Mouse (Mus musculus): ENCODE measurements at regions not wholly inside any gene's neighbourhood (a gene's known extent, or its start where the extent isn't known, plus 50 kb on each side); places are given as distances from the start of the nearest gene placed in this dataset.

DNA sequence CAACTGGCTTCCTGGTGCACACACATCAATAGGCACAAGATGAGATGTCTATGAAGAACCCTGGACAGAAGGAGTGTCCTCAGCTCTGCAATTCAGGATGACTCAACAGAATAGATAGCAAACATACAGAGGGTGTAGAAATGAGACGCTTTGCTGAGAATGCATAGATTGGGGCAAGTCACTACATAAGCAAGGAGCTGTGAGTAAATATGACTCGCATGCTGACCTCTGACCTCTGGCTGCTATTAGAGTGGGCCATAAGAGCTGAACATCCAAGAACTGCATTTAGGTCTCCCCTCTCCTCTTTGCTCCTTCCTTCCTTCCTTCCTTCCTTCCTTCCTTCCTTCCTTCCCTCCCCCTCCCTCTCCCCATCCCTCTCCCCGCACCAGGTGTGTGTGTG is 221.0 kb upstream of the Foxq1 start:
- DNase-seq (ENCODE audit: low spot score), result no peak

DNA sequence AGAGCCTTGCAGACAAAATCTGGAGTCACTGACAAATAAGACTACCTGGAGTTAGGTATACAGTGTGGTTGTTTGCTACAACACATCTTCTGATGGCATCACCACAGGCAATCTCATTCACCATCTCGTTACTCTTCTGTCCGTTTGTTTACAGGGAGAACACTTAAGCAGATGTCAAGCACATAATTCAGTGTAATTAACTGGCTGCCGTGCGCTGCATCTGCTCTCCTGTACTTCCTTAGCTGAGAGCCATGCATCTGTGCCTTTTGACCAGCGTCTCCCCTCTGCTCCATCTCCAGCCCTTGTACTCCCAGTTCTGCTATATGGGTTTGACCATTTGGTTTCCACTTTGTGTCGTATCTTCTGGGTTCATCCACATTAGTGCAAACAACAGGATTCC is 218.3 kb upstream of the Foxq1 start:
- no peak for DNase-seq (ENCODE audit: low spot score)

DNA sequence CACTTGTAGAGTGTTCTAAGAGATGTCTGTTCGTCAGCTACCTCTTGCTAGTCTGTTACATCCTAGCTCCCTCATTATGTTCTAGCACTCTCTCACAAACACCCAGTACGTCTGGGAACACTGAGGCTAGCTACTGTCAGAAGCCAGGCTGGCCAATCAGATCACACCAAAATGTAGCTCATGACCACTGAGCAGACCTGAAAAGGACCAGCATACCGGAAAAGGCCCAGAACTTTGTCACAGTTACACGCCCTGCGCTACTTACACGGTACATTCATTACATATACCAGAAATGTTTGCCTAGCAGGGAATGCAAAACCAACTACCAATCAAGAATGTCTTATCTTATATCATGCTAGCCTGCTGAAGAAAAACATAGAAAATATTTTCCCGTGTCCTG is 216.5 kb upstream of the Foxq1 start:
- no peak for DNase-seq (ENCODE audit: low spot score)

DNA sequence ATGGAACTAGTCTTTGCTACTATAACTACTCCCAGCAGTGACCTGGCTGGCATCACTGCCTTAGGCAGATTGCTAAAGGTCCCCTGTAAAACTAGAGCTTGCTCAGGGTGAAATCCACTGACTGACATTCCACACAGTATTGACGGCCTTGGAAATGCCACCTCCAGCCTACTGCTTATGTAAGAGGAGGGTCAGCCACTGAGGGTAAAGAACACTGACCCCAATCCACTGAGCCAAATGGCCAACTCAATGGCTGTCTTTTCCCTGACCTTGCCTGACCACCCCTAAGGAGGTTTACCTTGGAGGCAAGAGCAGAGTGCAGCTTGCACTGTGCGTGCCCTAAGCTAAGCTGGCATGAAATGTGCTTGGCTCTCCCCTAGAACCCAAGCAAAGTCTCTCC is 216.0 kb upstream of the Foxq1 start:
- DNase-seq (ENCODE audit: low spot score), result no peak

DNA sequence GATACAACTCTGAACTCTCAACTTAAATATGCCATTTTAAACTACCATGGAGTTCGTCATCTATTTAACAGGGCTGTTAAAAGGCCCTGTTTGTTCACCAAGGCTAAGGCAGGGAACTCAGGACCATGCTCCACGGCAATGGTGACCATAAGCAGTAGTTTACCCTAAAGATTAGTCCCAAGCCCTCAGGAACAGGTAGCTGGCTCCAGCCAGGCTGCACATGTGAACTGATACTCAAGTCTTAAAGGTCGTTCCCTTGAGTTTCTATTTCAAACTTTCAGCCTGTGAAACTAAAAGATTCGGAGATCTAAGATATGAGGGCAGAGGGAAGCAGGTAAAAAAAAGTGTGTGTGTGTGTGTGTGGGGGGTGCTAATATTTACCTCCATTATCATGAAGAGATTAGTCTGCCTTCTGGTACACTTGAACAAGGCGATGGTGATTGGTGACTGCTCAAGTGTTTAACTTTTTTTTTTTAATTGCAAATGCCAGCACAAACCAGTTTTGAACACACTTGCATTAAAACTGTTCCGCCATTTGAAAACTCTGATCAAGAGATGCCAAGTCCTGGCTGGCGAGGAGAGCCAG is 215.5 kb upstream of the Foxq1 start:
- DNase-seq (ENCODE audit: low spot score), result no peak

DNA sequence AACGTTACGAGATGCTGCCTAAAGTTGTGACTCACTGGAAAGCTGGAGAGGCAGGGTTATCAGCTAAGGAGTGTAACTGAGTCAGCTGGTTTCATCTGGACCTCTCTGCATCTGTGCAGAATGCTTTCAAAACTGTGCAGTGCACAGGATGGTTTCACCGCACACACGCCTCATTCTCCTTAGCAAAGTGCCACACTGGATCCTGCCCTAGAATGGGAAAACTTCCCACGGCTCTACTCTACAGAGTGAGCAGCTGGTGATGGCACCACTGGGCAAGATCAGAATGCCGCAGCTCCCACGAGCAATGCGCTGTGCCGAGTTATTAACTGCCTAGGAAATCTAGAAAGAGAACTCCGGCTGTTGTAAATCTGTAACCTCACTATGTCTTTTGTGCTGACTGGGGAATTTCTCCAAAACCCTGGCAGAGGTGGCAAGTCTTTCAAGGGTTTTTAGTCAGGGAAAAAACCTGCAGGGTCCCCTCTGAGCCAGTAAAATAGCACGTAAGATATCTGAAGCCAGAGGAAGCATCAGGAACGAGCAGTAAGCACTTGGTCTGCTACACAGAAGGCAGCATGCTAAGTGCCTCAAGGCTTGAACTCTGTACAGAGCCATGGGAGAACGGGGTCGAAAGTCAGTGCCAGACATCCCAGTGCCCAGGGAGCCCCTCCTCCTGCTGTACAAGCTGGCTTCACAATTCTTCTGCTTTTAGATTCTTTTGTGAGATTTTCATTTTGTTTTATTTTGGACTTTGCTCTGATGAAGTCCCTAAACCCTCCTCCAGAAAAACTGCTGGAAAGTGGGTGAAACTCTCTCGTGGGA is 214.4 kb upstream of the Foxq1 start:
- no peak for DNase-seq (ENCODE audit: low spot score)

DNA sequence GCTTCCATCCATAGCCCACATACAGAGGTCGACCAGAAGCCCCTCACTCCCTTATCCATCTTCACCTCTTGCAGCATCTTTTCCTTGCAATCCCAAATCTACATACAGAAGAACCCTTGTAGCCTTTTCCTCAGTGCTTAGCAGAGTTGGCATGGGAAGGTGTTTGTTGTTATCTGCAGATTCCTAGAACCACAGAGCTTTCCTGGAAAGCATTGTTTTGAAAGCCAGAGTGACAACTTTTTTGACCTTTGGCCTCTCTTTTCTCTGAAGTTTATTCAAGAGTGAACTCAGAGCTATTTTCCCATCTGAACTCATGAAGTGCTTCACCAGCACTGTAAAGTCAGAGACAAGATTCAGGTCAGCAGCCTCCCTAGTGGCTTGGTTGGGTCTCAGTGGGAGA is 209.7 kb upstream of the Foxq1 start:
- DNase-seq (ENCODE audit: low spot score), result no peak

DNA sequence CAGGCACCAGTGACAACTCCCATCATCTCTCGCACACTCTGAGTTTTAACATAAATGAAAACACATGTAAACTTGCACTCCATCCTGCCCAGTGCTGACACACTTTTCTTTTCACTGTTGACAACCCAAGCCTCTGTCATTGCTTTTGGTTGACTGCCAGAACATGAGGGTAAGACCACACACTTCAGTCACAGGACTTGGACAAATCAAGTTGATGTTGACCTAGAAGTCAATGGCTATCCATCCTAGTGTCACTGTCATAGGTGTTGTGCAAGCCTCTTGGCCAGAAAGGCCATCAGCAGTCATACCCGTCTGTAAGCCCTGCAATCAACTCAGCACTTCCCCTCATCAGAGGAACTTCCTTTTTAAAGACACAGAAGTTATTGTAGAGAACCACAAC is 208.9 kb upstream of the Foxq1 start:
- no peak for DNase-seq (ENCODE audit: low spot score)

DNA sequence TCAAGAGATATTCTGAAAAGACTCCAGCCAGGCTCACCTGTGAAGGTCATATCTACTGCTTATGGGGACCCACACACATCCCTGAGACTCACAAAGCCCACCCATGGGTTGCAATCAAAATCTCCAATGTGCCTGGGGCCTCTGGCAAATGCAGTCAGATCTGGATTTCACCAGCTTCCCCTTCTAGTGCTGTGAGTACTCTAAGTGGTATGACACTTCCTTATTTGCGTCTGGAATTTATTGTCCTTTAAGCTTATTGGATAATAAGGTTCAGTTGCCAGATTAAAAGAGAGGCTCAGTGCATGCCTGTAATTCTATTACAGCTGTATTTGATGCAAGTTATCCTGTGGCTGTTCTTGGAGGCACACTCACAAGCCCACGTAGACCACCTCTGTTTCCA is 206.3 kb upstream of the Foxq1 start:
- no peak for DNase-seq (ENCODE audit: low spot score)

DNA sequence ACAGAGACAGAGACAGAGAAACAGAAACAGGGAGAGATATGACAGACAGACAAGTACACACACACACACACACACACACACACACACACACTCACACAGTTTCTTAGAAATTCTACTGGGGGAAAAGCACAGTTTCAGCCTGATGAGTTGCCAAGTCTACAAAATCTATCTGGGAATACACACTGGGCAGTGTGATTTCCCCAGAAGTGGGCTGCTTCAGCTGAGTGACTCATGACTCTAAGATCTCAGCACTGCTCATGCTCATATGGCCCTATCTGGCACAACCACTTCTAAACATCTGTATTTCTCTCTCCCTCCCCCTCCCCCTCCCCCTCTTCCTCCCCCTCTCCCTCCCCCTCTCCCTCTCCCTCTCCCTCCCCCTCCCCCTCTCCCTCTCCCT is 204.5 kb upstream of the Foxq1 start:
- DNase-seq (ENCODE audit: low spot score), result no peak

DNA sequence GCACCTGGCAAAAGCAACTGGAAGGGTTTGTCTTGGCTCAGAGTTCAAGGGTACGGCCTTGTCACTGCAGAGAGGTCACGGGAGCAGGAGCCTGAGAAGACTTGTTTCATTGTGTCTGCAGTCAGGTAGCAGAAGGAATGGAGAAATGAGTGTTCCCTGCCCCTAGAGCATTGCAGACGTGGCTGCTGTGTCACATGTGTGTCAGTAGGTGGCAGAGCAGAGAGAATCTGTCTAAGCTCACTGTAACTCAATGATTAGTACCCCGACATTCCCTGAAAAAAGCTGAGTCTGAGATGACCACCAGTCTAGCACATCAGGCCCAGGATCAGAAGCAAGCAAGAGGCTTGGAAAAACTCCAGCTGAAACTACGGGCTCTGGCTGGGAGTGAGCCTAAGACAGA is 203.1 kb upstream of the Foxq1 start:
- DNase-seq (ENCODE audit: low spot score), result no peak

DNA sequence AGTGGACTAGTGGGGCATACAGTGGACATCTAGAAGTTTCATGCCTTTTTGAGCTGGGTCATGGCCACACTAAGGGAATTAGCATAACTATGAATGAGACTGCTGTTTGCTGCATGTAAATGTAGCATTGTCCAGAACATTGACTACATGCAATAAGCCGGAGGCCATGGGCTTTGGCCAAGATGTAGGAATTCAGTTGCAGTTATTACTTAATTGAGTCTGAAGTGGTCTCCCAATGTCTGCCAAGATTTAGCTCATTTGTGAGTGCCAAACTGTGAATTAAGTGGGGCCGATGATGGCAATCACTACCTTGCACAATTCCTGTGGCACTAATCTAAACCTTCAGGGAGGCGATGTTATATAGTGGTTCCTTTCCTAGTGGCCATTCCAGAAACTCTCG is 196.6 kb upstream of the Foxq1 start:
- DNase-seq (ENCODE audit: low spot score), result no peak

DNA sequence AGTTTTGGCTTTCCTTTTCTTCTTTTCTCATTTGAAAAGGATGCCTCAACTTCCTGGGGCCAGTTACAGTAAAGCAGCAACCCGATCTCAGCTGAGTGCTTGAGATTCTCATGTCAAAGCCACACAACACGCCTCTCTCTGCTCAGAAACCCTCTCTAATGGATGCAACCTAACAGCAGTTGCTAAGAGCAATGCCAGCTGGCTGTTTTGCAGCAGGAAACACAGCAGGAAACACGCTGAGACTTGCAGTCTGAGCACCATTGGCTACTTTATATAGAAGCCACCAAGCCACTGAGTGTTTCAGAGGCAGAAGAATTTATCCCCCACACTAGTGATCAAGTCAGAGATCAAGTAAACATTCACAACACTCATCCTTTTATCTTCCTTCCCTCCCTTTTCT is 193.5 kb upstream of the Foxq1 start:
- no peak for DNase-seq (ENCODE audit: low spot score)

DNA sequence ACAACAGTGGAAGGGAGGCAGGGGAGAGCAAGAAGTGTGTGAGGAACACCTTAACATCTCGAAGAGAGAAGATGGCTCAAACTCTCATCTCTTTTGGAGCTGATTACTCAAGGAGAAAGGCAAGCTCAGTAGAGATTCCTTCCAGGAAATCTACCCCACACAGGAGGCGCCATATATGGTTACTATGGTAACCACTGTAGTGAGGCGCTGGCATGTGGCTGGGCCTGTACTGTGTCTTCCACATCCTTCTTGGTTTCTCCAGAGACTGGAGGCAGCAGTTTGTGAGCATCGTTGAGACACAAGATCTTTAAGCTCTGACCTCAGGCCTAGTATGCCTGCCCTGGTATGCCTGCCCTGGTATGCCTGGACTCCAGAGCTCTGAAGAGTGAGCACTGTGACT is 191.6 kb upstream of the Foxq1 start:
- no peak for DNase-seq (ENCODE audit: low spot score)

DNA sequence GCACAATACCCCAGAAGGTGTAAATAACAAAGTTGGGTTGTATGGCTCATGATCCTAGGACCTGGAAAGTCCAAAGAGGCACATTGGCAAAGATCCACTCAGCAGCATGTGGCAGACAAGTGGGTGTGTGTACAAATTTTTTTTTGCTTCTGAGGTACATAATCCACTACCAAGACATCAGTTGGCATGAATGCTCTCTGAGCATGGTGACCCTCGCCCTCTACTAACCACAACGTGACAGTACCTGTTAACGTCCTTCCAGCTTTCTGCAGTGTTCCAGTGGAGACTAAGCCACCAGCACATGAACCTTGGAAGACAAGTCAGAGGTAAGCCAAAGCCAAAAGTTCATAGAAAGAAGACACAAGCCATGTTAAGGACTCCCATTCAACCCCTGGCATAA is 188.7 kb upstream of the Foxq1 start:
- no peak for DNase-seq (ENCODE audit: low spot score)

DNA sequence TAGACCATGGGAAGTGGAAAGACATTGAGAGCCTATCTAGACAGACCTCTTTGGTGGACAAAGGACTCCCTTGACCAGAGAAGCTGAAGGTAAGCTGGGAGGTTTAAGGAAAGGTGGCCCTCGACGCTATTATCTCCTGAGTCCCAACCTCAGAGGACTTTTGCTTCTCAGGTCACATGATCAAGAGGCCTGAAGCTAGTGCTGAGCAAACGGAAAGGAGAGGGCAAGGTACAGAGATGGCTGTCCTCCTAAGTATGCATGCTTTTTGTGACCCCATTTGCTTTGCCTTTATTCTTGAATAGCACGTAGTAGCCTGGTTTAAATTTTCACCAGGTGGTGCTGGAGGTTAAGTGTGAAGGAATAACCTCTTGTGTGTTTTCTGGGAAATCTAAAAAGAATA is 186.8 kb upstream of the Foxq1 start:
- no peak for DNase-seq (ENCODE audit: low spot score)

DNA sequence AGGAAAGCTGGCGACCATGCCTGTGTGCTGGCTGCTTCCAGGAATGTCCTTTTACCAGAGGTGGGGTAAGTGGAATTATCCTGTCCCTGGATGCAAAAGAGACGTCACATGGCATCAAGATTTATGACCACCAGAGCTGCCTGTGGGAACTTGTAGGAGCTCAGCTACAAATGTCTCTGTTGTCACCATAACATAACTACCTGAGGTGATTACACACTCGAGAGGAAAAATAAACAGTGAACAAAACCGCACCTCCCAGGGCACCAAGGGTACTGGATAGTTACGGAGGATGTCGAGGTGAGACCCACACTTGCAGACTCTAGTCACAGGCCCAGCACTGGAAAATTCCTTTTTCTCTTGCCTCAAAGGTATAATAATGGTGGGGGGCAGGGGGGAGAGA is 185.1 kb upstream of the Foxq1 start:
- DNase-seq (ENCODE audit: low spot score), result no peak

DNA sequence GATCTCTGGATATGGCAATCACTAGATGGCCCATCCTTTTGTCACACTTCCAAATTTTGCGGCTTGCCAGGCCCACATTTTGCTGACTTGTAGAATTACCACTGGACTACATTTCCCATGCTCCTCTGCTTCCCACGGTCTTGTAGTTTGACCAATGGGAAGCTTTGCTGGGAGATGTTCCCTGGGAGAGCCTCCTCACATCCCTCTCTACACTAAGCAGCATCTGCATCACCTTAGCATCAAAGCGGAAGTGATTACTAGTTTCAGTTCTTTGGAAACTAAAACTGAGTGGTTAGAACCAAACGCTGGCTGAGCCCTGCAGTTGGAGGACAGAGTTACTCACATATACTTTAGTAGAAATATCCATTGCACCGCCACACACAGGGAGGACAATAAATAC is 181.9 kb upstream of the Foxq1 start:
- DNase-seq (ENCODE audit: low spot score), result no peak

DNA sequence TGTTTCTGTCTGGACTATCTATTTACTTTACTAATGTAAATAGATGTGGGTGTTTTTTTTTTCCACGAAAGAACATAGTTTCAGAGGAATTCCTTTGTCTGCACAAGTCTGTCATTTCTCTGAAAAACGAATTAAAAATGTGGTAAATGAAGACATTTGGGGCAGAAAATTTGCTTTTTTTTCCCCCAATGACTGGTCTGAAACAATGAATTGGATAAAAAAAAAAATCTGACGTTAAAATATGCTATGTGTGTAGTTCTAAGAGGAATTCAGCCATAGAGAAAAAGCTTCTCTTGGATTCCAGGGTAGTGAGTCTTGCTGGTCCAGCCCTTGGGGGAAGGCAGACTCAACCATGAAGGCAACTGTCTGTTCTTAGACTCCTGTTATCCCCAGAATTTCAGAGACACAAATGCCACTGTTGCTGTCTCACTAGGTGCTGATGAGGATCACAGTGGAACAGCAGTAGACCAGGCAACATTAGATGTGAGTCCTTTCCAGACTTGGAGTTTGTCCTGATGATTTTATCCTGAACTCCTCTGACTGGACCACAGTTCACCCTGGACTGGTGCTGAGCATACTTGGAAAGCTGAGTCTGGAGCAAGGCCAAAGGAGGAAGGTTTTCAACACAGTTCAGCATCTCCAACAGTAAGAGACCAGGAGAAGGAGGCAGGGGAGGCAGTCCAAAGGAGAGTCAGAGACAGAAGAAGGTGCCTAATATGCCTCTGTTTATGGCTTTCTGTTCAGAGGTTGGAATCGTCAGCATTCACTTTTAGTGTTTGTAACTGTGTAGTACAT is 162.3 kb upstream of the Foxq1 start:
- no peak for DNase-seq (ENCODE audit: low spot score)

DNA sequence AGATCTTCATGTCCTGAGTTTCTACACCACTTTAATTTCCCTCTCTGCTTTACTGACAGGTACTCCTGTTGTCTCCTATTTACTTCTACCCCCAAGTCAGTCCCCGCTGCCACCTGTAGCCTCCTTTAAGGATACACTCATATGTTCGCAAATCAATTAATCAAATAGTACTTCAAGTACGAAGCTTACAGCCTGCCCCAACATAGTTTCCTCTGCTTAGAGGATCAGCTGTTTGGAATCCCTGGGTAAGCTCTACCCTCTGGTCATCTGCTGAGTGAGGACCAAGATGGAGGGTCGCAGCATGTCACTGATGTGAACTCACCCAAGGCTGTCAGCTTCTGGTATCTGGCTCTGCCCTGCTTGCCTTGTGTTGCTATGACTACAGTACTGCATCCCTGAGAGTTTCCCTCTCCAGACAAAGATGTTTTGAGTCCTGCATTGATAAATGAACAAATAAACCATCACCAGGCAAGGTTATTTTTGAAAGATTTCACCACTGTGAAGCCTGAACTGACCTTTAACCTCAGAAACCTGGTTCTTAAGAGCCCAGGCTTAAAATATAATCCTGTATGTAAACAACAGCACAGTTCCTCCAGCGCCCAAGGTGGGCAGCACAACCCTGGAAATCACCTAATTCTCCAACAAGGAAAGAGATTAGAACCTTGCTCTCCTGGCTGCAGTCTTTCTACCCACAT is 159.6 kb upstream of the Foxq1 start:
- DNase-seq (ENCODE audit: low spot score), result no peak

DNA sequence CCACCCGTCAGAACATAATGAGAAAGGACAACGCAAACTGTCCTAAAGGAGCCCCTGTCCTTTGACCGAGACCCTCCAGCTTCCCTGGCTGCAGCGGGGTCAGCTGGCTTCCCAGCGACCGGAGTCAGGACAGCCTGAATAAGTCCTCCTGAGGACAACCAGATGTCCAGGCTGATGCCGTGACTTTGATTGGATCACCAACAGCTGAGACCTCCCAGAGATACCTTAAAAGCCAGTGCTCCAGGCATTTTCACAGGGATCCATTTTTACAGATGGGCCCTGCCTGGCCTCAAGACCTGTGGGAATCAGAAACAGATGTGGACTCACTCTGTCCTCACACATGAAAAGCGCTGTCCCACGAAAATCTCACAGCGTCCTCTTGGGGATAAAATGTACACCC is 158.7 kb upstream of the Foxq1 start:
- DNase-seq (ENCODE audit: low spot score), result no peak

DNA sequence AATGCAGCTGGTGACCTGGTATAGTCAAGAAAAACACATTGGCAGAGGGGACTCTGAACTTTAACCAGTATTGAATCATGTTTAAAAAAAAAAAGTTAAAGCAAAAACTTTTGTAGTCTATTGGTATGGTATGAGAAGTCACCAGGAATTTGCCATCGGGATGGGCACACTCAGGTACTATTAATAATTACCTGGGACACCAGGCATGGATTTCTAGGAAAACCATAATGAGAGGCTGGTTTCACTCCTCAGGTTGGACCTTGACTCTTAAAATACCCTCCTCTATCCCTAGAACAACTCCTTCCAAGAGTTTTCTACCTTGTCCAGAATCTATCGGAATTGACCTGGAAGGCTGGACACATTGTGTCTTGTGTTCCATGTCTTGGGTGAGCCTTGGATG is 155.5 kb upstream of the Foxq1 start:
- no peak for DNase-seq (ENCODE audit: low spot score)

DNA sequence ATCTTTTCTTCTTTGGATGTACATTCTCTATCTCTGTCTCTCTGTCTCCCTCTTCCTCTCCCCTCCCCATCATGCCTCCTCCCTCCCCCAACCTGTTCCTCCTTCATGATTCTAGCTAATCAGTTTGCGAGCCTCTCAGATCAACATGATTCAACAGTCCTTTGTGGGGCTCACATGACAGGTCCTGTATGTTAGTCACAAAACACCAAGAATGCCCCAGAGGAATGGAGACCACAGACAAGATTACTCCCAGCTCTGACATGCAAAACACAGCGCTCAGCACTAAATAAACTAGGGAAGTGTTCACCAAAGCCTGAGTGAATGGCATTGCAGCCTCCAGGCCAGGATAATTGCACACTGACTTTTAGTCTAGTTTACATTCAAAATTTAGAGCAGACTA is 150.6 kb upstream of the Foxq1 start:
- DNase-seq (ENCODE audit: low spot score), result no peak

Measured in T-cell, adult 2 months (primary cell).